Mouse (Mus musculus) heart, postnatal 0 days (tissue): ENCODE measurements around the gene Slc52a3. TPM values are rescaled to one million over a fixed set of nuclear protein-coding genes. Genes with fewer than 3 reads are reported as not detected.

Experiments
- ATAC-seq: fragments of 200-750 bp; cut with Nextera tagmentation; 2 replicates; pipeline ENCODE4 v1.8.0; 2017; ENCODE audit warnings: low read depth, moderate number of reproducible peaks, moderate library complexity; ENCODE audit not compliant: insufficient read depth
- DNase-seq: peaks from one replicate; pipeline ENCODE4 v3.0.0-alpha.2; 2016; ENCODE audit warnings: low spot score
- H3K27ac ChIP-seq: fragments of 300-500 bp; sonication (generic); 2 replicates; pipeline ENCODE4 v1.5.1; 2014; ENCODE audit warnings: low read depth, mild to moderate bottlenecking
- H3K27me3 ChIP-seq: fragments of 300-500 bp; sonication (generic); 2 replicates; pipeline ENCODE4 v1.6.1; 2014; ENCODE audit warnings: low read length, mixed read lengths; ENCODE audit not compliant: control insufficient read depth, insufficient read depth
- H3K36me3 ChIP-seq: fragments of 300-500 bp; sonication (generic); replicated peaks from 2 replicates; pipeline ENCODE4 v1.6.1; 2014; ENCODE audit warnings: low read length, mixed read lengths; ENCODE audit not compliant: control insufficient read depth, insufficient read depth
- H3K4me1 ChIP-seq: fragments of 300-500 bp; sonication (generic); 2 replicates; pipeline ENCODE4 v1.6.1; 2014; ENCODE audit warnings: antibody characterized with exemption; ENCODE audit not compliant: control insufficient read depth, insufficient read depth
- H3K4me2 ChIP-seq: fragments of 300-500 bp; sonication (generic); 2 replicates; pipeline ENCODE4 v1.6.1; 2014; ENCODE audit warnings: low read depth, mild to moderate bottlenecking, low read length, moderate library complexity
- H3K4me3 ChIP-seq: fragments of 300-500 bp; sonication (generic); 2 replicates; pipeline ENCODE4 v1.5.1; 2014; ENCODE audit warnings: low read depth, low read length
- H3K9ac ChIP-seq: fragments of 300-500 bp; sonication (generic); replicated peaks from 2 replicates; pipeline ENCODE4 v1.6.1; 2014; ENCODE audit warnings: low read depth, low read length, mixed read lengths
- H3K9me3 ChIP-seq: fragments of 300-500 bp; sonication (generic); replicated peaks from 2 replicates; pipeline ENCODE4 v1.6.1; 2016; ENCODE audit warnings: low read length; ENCODE audit not compliant: control insufficient read depth
- CTCF ChIP-seq: IDR thresholded peaks from 2 replicates; pipeline ENCODE4 v1.5.1; 2016; ENCODE audit warnings: antibody characterized with exemption, control low read depth, low read depth
- EP300 ChIP-seq: IDR thresholded peaks from 2 replicates; pipeline ENCODE4 v1.6.1; 2016; ENCODE audit warnings: antibody characterized with exemption, low read depth
- WGBS: fragments of 180-500 bp; shearing (Covaris S2); extraction: QIAGEN DNeasy Blood & Tissue Kit; methylation state at CpG from one replicate; pipeline ENCODE4 v1.1.7; 2014; 5-methylcytosine and 5-hydroxymethylcytosine counted together
- polyA plus RNA-seq: library from polyadenylated mRNA; unstranded; fragments of >200 nt; fragmentation: Nextera tagmentation; extraction: Ambion mirVana; gene quantifications from 2 replicates; pipeline ENCODE4 v1.2.1, GENCODE M21; 2015
- total RNA-seq: library from RNA; depleted of rRNA; stranded (reverse); fragments of >200 nt; gene quantifications from 2 replicates; pipeline ENCODE4 v1.2.3, GENCODE M21; 2014; ENCODE audit warnings: low replicate concordance; rRNA removed

Gene Slc52a3
- total RNA-seq (6.6 TPM in 1 of 2 replicates, not detected in the other), polyA plus RNA-seq (0.44 and 0.68 TPM in 2 replicates)

GRCm38 (mm10) chr2:151996229-151997189 is at the start of gene Slc52a3:
TSS of gene Slc52a3 (plus strand) at chr2:151996511.
- H3K9ac ChIP-seq: no peak within 1 kb of the TSS
- DNase-seq (no peak), ATAC-seq (peak; percentile 71; the same call in 1 of the 2 replicates)
- no peaks in the 10 kb centered on the region for H3K36me3 ChIP-seq
- no peaks in the 10 kb centered on the region for H3K9me3 ChIP-seq
- H3K4me1 ChIP-seq: 0 out of 2 replicates have a peak, but pooled peaks cover 8% of the 10 kb centered on the region
- peak within 1 kb of the TSS; percentile 24 for H3K4me3 ChIP-seq
- peak within 1 kb of the TSS; percentile 37; the same call in 1 of the 2 replicates for H3K4me2 ChIP-seq
- H3K27me3 ChIP-seq: peaks cover 69% of the 10 kb centered on the region
- TF ChIP-seq EP300: no peak
- TF ChIP-seq CTCF: peak; percentile 86
- WGBS: 8% methylated on average over 35 of the region's 35 CpGs
- H3K27ac ChIP-seq: no peak within 1 kb of the TSS

GRCm38 (mm10) chr2:151947617-151948016 is 48.7 kb upstream of the Slc52a3 start:
- DNase-seq (no peak), ATAC-seq (no peak)
- TF ChIP-seq EP300 (no peak), CTCF (no peak)
- H3K9me3 ChIP-seq: no peaks in the 10 kb centered on the region
- no peaks in the 10 kb centered on the region for H3K4me1 ChIP-seq
- no peak overlapping the region for H3K9ac ChIP-seq
- 0 out of 2 replicates have a peak, but pooled peaks cover 8% of the 10 kb centered on the region for H3K27me3 ChIP-seq
- H3K27ac ChIP-seq: no peak overlapping the region
- WGBS: 73% methylated on average over 2 of the region's 2 CpGs
- no peaks in the 10 kb centered on the region for H3K36me3 ChIP-seq
- no peak overlapping the region for H3K4me2 ChIP-seq
- no peak overlapping the region for H3K4me3 ChIP-seq

- no peaks in the 10 kb centered on the region for H3K36me3 ChIP-seq
- no peaks in the 10 kb centered on the region for H3K4me1 ChIP-seq
- H3K9ac ChIP-seq: no peak overlapping the region
- ATAC-seq (no peak), DNase-seq (no peak)
- no peaks in the 10 kb centered on the region for H3K9me3 ChIP-seq
- no peak overlapping the region for H3K27ac ChIP-seq
- WGBS: 75% methylated on average over 7 of the region's 7 CpGs
- TF ChIP-seq CTCF: no peak
- H3K4me3 ChIP-seq: no peak overlapping the region
- 0 out of 2 replicates have a peak, but pooled peaks cover 8% of the 10 kb centered on the region for H3K27me3 ChIP-seq
- no peak overlapping the region for H3K4me2 ChIP-seq
Observed at GRCm38 (mm10) chr2:151948311-151948710, 48.0 kb upstream of the Slc52a3 start.

DNA sequence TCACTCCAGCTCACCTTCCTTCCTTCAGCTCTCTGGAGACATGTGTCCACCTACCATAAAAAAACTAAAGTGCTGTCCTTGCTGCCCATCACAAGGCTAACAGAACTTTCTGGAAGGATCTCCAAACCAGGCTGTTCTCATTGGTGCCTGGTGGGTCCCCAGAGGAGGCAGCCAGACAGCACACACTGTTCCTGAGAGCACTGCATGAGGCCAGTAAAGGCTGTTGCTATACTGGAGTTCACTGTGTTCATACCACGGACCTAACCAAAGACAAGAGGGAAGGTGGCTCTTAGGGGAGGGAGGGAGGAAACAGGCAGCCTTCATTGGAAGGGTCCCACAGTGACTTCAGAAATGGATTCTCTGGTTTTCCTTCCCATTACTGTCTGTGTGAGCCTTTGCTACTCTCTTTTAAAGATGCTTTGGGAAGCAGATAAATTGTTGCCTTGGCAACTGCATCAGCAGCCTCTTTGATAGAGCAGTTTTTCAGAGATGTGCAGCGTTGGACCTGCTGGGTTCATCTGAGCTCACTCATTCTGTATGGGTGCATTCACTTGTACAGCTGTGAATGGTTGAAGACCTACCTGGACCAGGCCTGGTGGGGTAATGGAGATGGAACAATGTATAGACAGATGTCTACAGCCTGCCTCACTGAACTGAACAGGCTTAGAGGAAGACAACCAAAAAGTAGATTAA is 47.1 kb upstream of the Slc52a3 start:
- no peak for ATAC-seq

GRCm38 (mm10) chr2:151953665-151954064 is 42.6 kb upstream of the Slc52a3 start:
- Histone ChIP-seq H3K27me3 (0 out of 2 replicates have a peak, but pooled peaks cover 2% of the 10 kb centered on the region), H3K4me3 (no peak overlapping the region), H3K27ac (no peak overlapping the region), H3K9ac (no peak overlapping the region), H3K4me2 (no peak overlapping the region), H3K9me3 (no peaks in the 10 kb centered on the region), H3K4me1 (0 out of 2 replicates have a peak, but pooled peaks cover 3% of the 10 kb centered on the region), H3K36me3 (no peaks in the 10 kb centered on the region)
- WGBS: 74% methylated on average over 8 of the region's 8 CpGs
- DNase-seq (no peak), ATAC-seq (no peak)
- TF ChIP-seq EP300: no peak
- no peak for TF ChIP-seq CTCF

More for the DNA sequence above, 47.1 kb upstream of the Slc52a3 start:
- Histone ChIP-seq H3K27ac (no peak overlapping the region), H3K4me1 (no peaks in the 10 kb centered on the region), H3K9me3 (no peaks in the 10 kb centered on the region), H3K4me2 (no peak overlapping the region), H3K36me3 (no peaks in the 10 kb centered on the region), H3K27me3 (0 out of 2 replicates have a peak, but pooled peaks cover 8% of the 10 kb centered on the region), H3K4me3 (no peak overlapping the region), H3K9ac (no peak overlapping the region)
- no peak for DNase-seq
- no peak for TF ChIP-seq CTCF
- 79% methylated on average over 2 of the region's 2 CpGs for WGBS
